Mouse (Mus musculus) right cerebral cortex, postnatal 4 days (tissue): ENCODE results near the gene Amotl2.

Source experiments
- DNase-seq: peaks from one replicate; pipeline ENCODE4 v3.0.0-alpha.2; 2022

The Amotl2 gene

DNA sequence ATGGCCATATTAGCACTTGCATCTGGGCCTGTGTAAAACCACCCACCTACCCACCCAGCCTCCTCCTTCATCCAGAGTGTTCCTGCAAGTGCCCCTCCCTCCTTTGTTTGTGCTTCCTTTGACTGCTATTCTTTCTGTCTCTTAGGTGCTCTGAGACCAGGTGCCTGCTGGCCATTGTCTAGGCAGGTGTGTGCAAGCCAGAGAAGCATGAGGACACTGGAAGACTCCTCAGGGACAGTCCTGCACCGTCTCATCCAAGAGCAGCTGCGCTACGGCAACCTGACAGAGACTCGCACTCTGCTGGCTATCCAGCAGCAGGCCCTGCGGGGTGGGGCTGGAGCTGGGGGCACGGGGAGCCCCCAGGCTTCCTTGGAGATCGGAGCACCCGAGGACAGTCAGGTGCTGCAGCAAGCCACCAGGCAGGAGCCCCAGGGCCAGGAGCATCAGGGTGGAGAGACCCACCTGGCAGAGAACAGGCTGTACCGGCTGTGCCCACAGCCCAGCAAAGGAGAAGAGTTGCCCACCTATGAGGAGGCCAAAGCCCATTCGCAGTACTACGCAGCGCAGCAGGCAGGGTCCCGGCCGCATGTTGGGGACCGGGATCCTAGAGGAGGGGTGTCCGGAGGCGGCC, 3.6 kb downstream of the Amotl2 start:
- DNase-seq = no peak

DNA sequence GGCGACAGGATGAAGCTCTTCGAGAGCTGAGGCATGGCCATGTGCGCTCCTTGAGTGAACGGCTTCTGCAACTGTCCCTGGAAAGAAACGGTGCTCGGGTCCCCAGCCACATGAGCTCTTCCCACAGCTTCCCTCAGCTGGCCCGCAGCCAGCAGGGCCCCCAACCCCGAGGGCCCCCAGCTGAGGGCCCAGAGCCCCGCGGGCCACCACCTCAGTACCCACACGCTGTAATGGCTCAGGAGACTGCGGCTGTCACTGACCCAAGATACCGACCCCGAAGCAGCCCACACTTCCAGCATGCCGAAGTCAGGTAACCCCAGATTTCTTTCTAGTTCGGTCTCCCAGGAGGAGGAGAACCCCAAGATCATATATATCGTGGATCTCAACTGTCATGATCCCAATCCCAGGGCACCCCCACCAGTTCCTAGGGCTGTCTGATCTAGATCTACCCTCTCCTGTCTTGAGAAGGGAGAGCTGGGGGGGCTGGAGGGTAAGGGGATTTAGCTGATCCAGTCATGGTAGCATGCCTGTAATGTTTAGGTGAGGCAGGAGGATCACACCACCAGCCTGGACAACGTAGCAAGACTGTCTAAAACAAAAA, 4.2 kb downstream of the Amotl2 start:
- DNase-seq = no peak

DNA sequence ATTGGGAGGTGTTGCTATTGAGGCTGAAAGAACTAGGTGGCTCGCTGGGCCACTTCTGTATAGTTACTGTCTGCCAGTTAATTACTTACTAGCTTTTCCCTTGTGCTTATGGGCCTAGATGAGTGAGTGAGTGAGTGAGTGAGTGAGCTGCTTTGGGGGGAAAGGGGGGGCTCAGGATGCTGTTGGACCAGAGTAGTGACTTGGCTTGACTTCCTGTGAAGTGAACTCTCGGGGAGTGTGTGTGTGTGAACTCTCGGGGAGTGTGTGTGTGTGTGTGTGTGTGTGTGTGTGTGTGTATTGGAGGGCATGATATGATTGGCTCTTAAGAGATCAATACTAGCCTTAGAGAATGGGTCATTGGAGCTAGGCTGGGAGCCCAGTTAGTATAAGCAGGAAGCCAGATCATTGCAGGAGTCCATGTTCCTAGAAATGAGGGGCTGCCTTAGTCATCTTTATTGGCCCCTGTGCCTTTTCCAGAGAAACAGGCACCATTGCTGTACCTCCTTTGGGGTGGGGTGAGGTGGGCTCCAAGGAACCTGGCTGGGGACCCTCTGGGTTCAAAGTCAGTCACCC, 5.0 kb downstream of the Amotl2 start:
- no peak for DNase-seq

DNA sequence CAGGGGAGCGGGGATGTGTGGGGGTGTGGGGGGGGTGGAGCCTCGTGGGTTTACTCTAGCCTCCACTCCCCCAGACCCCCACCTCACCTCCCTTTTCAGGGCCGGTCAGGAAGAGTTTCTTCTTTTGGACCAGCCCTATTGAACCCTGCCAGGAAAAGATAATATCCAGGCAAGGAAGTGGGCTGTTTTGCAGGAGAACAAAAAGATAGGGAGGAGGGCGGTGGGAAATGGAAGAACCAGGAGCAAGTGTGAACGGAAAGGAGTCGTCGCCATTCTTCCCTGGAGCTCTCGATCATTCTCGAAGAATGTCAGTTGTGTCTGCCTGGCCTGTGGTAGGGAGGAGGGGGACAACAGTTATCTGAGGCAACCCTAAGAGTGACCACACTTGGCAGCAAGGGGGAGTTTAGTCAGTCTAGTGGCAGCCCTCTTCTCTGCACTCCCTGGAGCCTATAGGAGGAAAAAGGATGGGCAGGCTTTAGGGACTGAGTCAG, 5.6 kb downstream of the Amotl2 start:
- no peak for DNase-seq

DNA sequence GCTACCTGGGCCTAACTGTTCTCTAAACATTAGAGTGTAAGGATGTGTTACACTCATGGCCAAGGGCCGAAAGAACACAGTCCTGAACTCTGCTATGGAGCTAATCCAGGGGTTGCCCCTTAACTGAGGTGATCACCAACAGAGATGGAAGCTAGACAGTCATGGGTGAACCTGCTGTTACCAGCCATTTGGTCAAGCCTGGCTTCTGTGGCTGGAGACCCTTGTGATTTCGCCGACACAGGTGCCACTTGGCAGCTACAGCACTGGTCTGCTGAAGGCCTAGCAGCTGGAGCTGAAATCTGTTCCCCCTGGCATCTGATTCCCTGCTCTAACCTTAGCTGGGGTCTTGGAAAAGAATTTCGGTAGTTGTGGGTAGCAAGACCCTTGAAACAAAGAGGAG, 6.3 kb downstream of the Amotl2 start:
- DNase-seq = no peak

DNA sequence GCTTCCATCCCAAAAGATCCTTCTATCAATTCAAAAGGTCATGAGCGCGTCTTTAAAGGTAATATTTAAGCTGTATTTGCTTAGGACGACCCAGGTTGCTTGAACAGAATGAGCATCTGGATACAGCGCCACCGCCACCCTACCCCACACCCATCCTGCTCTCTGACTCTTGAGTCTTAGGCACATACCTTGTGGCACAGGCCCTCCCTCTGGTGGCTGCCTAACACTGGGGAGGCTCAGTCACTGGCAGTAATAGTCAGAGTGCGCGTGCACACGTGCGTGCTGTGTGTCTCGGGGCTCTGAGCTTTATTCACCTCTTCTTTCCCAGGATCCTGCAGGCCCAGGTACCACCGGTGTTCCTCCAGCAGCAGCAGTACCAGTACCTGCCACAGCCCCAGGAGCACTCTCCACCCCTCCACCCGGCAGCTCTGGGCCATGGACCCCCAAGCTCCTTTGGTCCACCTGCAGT, 6.8 kb downstream of the Amotl2 start:
- no peak for DNase-seq

DNA sequence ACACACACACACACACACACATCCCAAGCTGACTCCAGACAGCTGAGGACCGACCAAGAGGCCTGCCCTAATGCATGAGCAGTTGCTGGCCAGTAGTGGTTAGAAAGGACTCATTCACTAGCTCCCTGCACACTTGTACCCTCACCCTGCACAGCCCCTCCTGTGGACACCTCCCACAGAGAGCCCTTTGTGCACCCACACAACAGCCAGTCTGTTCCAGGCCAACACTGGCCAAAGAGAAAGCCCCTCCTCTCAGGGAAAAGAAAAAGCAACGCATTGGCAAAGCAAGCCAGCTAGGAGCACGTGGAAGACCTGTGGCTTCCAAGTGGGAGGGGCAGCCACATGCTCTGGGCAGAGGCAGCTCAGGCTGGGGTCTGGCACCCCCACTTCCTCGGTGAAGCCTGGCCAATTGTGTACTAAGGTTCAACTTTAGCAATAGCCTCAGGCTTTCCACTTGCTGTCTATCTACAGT, 7.6 kb downstream of the Amotl2 start:
- peak; percentile 47 for DNase-seq

DNA sequence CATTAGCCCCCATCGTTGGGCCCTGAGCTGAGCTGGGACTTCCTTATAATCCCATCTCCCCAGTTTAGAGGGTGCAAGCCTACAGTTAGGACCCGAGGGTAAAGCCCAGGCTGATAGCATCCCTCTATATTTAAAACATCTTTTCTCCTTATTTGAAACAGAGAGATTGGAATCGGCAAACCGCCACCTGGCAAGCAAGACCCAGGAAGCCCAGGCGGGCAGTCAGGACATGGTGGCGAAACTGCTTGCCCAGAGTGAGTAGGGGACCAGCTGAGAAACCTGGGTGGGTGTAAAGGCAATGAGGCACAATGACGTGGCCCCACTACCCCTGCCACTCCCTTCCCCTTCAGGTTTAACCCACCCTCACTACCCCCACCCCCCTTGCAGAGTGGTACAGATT, 8.5 kb downstream of the Amotl2 start:
- DNase-seq = no peak

DNA sequence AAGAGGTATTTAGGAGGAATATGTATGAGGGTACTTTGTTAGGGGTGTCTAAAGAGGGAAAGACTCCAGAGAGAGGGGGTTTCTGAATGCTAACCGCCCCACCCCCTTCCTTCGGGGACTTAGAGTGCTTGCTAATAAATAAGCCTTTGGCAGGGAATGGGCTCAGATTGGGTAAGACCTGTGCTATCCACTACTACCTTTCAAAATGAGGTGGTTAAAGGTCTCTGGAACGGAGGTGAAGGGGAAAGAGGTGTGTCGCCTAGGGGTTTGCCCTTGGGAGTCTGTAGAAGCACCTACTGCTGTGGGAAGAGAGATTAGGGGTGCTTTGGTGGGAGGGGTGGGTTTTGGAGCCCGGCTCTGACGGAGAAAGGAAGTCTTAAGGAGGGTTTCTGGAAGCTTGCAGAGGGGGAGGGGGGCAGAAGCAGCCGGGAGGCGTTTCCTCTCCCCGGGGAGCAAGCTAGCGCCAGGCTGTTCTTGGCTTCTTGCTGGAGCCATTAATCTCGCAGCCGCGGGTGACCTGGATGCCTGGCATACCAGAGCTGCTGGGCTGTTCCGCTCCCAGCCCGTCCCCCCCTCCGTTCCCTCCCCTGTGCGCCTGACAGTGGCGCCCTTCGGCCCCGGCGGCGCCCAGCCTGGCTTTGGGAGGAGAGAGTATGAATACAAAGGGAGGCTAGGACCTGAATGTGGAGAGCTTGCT, 9.6 kb downstream of the Amotl2 start:
- peak; percentile 62 for DNase-seq

DNA sequence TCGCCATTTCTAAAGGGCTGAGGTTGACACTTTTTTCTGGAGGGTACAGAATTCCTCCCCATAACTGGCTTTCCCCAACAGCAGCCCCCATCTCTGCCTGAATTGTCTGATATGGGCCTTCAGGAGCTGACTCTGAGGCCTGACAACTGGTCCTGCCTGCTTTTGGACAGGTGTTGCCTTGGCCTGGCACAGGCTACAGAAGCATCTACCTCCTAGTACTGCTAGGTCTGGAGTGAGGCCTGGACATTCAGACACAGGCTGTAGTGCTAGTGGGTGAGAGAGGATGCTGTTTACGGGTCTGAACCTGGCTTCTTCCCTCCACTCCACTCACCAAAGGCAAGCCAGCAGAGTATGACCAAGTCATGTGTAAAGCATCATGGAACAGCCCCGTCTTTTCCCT, 10.3 kb downstream of the Amotl2 start:
- no peak for DNase-seq

DNA sequence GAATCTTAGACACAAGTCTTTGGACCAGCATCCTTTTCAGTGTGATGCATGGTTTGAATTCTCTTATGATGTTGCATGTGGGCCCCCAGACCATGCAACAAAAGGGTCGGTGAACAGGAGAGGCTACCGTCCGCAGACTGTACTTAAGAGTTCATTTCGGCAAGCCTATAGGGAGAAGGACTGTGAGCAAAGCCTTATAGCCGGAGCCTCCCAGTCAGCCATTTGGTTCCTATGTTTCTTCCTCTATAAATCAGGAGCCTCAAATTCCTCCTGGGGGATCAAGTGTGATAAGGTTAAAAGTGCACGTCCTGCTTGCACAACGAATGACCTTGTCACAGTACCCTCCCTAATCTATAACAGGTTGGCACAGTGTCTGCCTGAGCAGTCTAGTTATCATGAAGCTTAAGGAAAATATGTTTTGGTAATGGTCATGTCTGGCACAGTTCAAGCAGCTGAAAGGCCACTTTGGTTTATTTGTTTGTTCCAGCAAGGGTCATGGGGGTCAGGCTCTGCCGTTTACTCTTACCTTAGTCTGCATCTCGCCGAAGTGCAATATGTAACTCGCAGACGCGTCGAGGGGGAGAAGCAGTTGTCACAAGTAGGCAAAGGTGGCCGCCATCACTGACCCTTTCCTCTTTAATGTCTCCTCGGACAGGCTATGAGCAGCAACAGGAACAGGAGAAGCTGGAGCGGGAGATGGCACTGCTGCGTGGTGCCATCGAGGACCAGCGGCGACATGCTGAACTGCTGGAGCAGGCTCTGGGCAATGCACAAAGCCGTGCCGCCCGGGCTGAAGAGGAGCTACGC, 11.4 kb downstream of the Amotl2 start:
- DNase-seq = no peak

DNA sequence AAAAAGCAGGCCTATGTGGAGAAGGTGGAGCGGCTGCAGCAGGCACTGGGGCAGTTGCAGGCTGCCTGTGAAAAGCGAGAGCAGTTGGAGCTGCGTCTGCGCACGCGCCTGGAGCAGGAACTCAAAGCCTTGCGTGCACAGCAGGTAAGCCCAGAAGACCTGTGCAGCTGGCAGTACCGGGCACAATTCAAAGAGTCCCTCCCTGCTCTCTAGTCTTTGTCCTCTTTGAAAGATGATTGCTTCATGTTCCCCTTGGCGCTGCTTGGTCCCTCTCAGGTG, 11.9 kb downstream of the Amotl2 start:
- DNase-seq = no peak

DNA sequence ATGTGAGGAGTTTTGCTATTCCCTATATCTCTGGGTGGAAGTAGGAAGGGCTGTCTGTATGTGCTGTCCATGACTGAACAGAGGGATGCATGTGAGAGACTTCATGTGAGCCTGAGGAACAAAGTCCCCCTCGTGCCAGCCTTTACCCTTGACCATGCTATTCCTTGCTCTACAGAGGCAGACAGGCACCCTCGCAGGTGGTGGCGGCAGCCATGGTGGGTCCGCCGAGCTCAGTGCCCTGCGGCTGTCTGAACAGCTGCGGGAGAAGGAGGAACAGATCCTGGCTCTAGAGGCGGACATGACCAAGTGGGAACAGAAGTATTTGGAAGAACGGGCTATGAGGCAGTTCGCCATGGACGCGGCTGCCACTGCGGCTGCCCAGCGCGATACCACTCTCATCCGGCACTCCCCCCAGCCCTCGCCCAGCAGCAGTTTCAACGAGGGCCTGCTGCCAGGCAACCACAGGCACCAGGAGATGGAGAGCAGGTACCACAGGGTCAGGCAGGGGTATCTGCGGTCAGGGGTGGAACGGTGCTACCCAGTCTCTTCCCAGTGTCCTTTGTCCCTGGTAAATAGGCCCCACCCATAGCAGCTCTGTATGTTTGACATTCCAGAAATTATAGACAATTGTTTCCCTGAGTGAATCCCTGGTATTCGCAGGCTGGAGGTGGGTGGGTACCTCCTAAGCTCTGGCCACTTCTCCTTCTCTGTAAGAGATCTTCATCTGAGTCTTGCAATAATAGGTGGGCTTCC, 12.8 kb downstream of the Amotl2 start:
- no peak for DNase-seq

DNA sequence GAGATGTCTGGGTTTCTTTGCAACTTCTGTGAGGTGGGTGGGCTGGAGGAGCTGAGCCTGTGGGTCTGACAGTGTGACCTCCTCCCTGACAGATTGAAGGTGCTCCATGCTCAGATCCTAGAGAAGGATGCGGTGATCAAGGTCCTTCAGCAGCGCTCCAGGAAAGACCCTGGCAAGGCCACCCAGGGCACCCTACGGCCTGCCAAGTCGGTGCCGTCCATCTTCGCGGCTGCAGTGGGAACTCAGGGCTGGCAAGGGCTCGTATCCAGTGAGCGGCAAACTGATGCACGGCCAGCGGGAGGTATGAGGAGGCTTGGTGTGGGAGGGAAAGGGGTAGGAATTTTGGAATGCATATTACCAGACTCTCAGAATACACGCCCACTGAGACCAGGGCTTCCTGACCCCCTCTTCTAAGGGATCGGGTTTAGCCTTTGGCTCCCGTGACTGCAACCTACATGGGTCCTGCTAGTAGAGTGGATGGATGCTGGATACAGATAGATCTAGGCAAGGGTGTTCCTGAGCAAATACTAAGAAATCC, 13.5 kb downstream of the Amotl2 start:
- no peak for DNase-seq

DNA sequence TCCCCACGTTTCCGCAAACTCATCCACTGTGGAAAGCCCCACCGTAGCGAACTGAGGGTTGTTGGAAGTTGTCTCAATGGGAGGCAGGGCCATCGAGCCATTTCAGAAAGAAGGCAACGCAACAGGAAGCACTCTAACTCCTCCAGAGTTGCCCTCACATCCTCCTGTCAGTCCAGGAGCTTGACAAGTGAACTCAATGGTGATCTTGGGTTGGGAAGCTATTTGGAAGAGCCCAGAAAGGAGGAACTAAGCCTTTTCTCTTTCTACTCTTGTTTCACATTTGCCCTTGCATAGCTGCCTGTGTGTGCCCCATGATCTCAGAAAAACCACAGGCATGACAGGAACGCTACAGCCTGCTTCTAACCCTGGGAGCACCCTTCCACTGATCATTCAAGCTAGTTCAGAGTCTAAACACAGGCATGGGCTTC, 14.6 kb downstream of the Amotl2 start:
- DNase-seq = no peak

DNA sequence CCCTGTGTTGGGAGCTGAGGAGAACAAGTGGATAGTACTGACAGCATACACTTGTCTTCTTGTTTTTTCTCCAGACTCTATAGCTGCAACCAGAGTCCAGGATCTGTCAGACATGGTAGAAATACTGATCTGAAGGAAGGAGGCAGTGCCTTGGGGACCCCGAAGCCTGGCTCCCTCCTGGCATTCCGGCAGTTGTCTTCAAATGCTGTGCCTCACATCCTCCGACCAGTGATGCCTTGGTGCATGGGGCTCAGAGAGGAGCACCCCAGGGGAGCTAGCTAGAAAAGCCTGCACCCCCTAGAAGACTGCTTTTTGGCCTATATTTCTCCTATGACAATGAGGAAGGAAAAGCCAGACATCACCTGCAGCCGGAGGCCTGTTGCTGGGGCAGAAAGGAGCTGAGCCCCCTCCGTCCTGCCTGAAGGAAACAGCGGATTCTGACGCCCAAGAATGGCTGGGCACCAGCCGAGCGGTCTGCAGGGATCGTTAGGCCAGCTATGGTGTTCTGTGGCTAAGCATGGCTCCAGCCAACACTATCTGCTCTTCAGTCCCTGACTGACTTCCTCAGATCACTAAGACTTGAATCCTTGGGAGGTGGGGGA, 15.2 kb downstream of the Amotl2 start:
- DNase-seq = no peak

DNA sequence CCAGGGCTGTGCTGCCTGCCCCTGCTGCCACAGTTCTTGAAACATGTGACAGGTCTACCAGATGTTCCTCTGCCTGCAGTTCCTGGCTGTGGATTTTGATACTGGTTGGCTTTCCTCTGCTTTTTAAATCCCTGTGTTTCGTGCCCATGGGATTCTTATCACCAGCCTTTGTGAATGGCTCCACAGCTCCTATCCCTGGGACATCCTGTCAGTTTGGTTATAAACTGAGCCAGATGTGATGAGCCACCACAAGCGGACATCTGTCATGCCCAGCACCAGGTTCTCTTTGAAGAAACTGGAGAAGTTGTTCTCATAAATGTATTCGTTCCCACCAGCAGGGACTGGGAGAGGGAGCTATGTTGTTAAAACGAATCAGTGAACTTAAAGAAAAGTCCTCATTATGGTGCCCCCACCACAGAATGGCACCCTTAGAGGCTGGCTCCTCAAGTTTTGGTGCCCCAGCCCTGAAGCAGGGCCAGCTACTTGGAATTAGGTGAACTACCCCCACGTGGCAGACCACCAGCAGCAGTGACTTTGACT, 15.9 kb downstream of the Amotl2 start:
- DNase-seq = no peak

DNA sequence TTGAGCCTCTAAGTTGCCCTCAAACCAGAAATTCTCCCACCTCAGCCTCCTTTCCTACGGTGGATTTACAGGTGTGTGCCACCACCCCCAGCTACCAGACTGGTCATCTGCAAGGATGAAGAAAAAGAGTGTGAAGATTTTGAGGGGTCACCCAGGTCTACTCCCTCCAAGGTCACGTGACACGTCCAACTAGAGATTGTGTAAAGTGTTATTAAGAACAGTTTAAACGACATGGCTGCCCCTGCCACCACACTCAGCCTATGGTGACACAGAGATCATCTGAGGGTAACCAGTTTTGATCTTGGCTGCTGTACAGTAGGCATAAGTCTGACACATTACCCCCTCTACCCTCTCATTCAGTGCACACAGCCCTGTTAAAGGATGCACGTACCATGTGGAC, 17.0 kb downstream of the Amotl2 start:
- DNase-seq = no peak

DNA sequence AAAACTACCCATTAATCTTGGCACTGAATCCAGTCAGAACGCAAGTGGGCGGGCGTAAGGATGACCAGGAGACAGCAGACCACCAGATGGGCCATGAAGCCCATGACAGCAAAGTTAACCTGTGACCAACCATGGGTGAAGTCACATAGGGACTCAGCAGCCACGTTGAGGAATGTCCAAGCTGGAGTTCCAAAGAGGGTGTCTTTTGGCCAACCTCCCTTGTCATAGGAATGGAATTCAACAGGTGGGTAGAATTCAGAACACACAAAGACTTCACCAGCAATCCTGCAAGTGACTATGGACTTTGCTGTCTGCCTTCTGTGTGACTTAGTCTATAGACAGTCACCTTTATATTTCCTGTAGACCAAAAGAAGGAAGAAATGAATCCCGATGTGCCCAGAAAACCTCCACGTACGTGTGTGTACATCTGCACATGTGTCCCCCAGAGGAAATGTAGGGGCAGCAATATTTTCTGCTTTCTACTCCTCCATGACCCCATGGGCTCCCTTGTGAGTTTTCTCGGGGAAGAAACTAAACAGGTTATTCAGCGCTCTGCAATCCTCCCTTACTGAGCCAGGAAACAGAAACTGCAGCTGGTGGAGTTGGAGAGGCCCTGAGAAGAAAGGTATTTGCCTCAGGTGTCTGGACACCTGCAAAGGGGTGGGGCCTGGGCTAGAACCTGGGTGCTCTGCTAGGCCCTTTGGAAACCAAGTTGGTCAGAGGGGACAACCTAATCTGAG, 17.7 kb downstream of the Amotl2 start:
- DNase-seq = no peak

DNA sequence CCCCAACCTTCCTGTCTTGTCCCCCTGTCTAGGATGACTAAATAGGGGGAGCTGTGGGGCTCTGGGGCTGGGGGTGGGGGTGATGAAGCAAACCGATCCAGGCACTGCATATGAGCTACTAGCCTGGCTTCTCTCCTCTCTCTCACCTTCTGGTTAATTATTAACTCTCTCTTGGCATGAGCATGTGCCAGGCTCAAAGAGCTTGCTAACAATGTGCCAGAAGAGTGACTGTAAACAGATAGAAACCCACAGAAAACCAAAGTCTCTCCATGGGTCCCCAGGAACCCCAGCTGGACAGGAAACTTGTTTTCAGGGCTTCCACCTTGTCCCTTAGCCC, 18.2 kb downstream of the Amotl2 start:
- DNase-seq = no peak

DNA sequence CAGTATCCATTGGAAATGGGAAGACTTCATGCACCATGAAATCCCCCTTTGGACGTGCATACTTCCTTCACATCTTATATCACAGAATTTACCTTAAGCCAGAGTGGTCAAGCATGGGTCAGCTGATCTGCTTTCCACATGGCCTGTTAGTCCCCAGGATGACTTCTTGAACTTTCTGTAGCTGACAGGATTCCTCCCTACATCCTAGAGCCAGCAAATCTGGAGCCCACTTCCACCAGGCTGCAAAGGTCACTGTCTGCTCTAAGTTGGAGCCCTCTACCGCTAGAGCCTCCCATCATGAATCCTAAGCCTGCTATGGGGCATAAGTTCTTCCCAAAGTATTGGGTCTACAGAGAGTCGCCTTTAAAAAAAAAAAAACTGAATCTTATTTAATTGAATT, 18.8 kb downstream of the Amotl2 start:
- DNase-seq = no peak
